Mouse (Mus musculus): ENCODE data around the gene Eml6.

GRCm38 (mm10) chr11:29739752-29740151 is 286.1 kb downstream of the Eml6 start:
- no peak for TF ChIP-seq CTCF (IDR thresholded peaks at IDR 0.05; ENCODE audit: low read depth)
- TF ChIP-seq EP300 (IDR thresholded peaks at IDR 0.05; ENCODE audit: low read depth) = no peak
